Mouse (Mus musculus) heart, embryonic 15.5 days (tissue): Measurements from ENCODE around the gene Gm42791. TPM values are rescaled to one million over a fixed set of nuclear protein-coding genes. Genes with fewer than 3 reads are reported as not detected.

ENCODE experiments used
- ATAC-seq: fragments of 200-750 bp; cut with Nextera tagmentation; replicated peaks from 2 replicates; pipeline ENCODE4 v1.8.0; 2017; ENCODE audit warnings: low read depth, moderate TSS enrichment; ENCODE audit not compliant: insufficient number of reproducible peaks, insufficient read depth, low FRiP score
- H3K27ac ChIP-seq: fragments of 300-500 bp; sonication (generic); 2 replicates; pipeline ENCODE4 v1.5.1; 2015; ENCODE audit warnings: mild to moderate bottlenecking, inconsistent platforms
- H3K27me3 ChIP-seq: fragments of 300-500 bp; sonication (generic); 2 replicates; pipeline ENCODE4 v1.6.1; 2015; ENCODE audit warnings: inconsistent platforms
- H3K36me3 ChIP-seq: fragments of 300-500 bp; sonication (generic); 2 replicates; pipeline ENCODE4 v1.6.1; 2015; ENCODE audit warnings: mild to moderate bottlenecking, inconsistent platforms
- H3K4me1 ChIP-seq: fragments of 300-500 bp; sonication (generic); replicated peaks from 2 replicates; pipeline ENCODE4 v1.6.1; 2015; ENCODE audit warnings: inconsistent platforms
- H3K4me2 ChIP-seq: fragments of 300-500 bp; sonication (generic); 2 replicates; pipeline ENCODE4 v1.6.1; 2015; ENCODE audit warnings: inconsistent platforms, mild to moderate bottlenecking, moderate library complexity
- H3K4me3 ChIP-seq: fragments of 300-500 bp; sonication (generic); 2 replicates; pipeline ENCODE4 v1.5.1; 2015; ENCODE audit warnings: mild to moderate bottlenecking, inconsistent platforms
- H3K9ac ChIP-seq: fragments of 300-500 bp; sonication (generic); 2 replicates; pipeline ENCODE4 v1.6.1; 2015; ENCODE audit warnings: mild to moderate bottlenecking, inconsistent platforms
- H3K9me3 ChIP-seq: fragments of 300-500 bp; sonication (generic); replicated peaks from 2 replicates; pipeline ENCODE4 v1.6.1; 2016; ENCODE audit warnings: inconsistent platforms
- WGBS: fragments of 180-500 bp; shearing (Covaris S2); methylation state at CpG from one replicate; pipeline ENCODE4 v1.1.7; 2015; ENCODE audit warnings: mixed read lengths; 5-methylcytosine and 5-hydroxymethylcytosine counted together
- polyA plus RNA-seq: library from polyadenylated mRNA; unstranded; fragments of >200 nt; fragmentation: Nextera tagmentation; extraction: Ambion mirVana; gene quantifications from 2 replicates; pipeline ENCODE4 v1.2.1, GENCODE M21; 2015

Gm42791 gene
- polyA plus RNA-seq, 1 experiment from 2014 or later, result 2.6 TPM

DNA sequence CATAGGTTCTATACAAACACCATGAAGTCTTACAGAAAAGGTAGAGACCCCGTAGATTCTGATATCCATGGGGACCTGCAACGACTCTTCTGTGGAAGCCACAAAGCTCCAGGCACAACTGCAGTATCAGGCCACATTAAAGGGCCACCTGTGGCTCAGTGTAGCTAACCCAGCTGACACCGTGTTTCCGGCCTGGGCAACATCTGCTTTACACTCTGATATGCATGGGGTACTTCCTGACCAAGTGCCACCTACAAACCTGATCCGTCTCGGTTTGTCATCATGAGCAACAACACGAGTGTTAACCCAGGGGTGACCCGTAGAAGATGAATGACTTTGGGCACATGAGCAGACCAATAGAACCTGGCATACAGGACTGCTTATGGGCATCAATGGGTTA, 18.1 kb downstream of the Gm42791 start:
- WGBS, result 79% methylated on average over 8 of the region's 8 CpGs
- Histone ChIP-seq H3K4me1 (peaks cover 22% of the 10 kb centered on the region), H3K36me3 (no peaks in the 10 kb centered on the region), H3K27ac (peak overlapping the region; percentile 27; the same call in 1 of the 2 replicates), H3K9me3 (no peaks in the 10 kb centered on the region), H3K4me3 (no peak overlapping the region), H3K4me2 (no peak overlapping the region), H3K9ac (no peak overlapping the region), H3K27me3 (no peaks in the 10 kb centered on the region)
- no peak; the same call in 1 of the 2 replicates for ATAC-seq

DNA sequence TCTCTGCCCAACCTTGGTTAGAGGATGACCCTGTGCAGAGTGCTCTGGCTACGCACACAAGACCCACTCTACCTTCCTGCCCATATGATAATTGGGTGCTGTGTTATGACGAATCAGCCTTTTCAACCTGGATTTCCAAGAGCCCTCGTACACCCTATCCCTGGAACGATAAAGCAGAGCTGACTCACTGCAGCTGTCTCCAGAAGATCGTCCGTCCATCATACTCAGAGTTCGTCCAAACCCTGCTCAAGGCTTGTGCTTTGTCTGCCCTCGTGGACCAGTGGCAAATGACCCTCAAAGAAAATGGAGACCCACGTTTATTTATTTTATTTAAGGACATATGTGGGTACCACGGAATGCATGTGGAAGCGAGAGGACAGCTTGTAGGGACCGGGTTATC, 19.9 kb downstream of the Gm42791 start:
- Histone ChIP-seq H3K4me2 (no peak overlapping the region), H3K9ac (no peak overlapping the region), H3K4me3 (no peak overlapping the region), H3K36me3 (no peaks in the 10 kb centered on the region), H3K9me3 (no peaks in the 10 kb centered on the region), H3K4me1 (peaks cover 22% of the 10 kb centered on the region), H3K27ac (no peak overlapping the region), H3K27me3 (no peaks in the 10 kb centered on the region)
- WGBS, result 87% methylated on average over 12 of the region's 12 CpGs
- no peak for ATAC-seq

DNA sequence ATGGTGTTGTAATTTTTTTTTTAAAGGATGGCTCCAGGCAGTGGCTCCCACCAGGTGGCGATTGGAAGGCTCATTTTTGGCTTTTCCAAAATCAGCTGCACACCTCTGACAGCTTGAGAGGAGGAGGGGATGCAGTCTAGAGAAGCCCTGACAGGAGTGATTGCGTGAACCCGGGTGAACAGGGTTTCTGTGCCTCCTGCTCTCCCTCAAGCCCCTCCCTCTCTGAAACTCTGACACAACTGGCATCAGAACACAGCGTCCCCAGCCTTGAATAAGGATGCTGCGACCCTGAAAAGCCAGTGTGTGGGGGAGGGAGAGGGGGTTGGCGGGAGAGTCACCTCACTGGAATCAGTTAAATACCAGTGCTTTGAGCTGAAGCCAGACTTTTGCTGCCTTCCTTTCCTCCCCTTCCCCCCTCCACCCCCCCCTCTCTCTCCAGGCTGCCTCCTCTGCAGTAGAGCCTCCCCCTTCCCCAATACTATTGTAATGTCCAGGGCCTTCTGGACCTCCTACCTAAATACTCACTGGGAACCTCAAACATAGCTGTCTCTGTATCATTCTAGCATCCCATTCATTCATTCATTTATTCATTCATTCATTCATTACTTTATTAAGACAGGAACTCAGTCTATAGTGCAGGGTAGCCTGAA, 21.8 kb downstream of the Gm42791 start:
- ATAC-seq, result no peak
- H3K9ac ChIP-seq, result no peak overlapping the region
- H3K27ac ChIP-seq, result no peak overlapping the region
- H3K36me3 ChIP-seq, result no peaks in the 10 kb centered on the region
- H3K4me1 ChIP-seq, result peaks cover 22% of the 10 kb centered on the region
- no peaks in the 10 kb centered on the region for H3K27me3 ChIP-seq
- H3K9me3 ChIP-seq, result no peaks in the 10 kb centered on the region
- 4% methylated on average over 6 of the region's 6 CpGs for WGBS
- no peak overlapping the region for H3K4me2 ChIP-seq
- H3K4me3 ChIP-seq, result no peak overlapping the region

DNA sequence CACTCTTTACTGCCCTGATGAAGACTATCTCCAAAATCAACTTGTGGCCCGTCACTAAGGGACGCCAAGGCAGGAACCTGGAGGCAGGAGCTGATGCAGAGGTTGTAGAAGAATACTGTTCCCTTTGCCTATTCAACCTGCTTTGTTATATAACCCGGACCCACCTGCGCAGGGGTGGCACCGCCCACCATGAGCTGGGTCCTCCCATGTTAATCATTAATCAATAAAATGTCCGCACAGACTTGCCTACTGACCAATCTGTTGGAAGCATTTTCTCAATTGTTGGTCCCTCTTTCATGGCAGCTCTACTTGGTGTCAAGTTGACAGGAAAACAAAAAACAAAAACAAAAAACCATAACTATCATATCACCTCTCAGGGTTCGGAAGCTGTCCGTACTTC, 22.8 kb downstream of the Gm42791 start:
- Histone ChIP-seq H3K4me2 (no peak overlapping the region), H3K9ac (no peak overlapping the region), H3K4me3 (no peak overlapping the region), H3K27me3 (no peaks in the 10 kb centered on the region), H3K9me3 (no peaks in the 10 kb centered on the region), H3K36me3 (no peaks in the 10 kb centered on the region), H3K4me1 (peaks cover 16% of the 10 kb centered on the region), H3K27ac (no peak overlapping the region)
- WGBS, result 89% methylated on average over 8 of the region's 8 CpGs
- ATAC-seq, result no peak

DNA sequence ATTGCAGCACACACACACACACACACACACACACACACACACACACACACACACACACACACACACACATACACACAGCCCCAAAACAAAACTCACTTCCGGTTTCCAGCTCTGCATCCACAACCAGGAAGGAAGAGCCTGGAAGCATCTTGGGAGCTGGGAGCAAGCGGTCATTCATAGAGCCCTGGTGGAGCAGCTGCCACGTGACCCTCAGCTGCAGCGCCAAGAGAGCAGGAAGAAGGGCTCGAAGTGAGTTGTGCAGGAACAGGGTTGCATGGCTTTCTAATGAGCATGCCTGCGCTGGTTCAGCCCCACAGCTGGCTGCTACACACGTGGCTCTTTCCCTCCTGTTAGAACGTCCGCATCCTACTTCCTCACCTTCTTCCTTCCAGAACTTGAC, 25.3 kb downstream of the Gm42791 start:
- Histone ChIP-seq H3K4me1 (peaks cover 42% of the 10 kb centered on the region), H3K4me3 (no peak overlapping the region), H3K36me3 (no peaks in the 10 kb centered on the region), H3K27ac (peak overlapping the region; percentile 18; the same call in 1 of the 2 replicates), H3K9me3 (no peaks in the 10 kb centered on the region), H3K9ac (no peak overlapping the region), H3K4me2 (no peak overlapping the region), H3K27me3 (no peaks in the 10 kb centered on the region)
- WGBS, result 48% methylated on average over 9 of the region's 9 CpGs
- ATAC-seq, result no peak; the same call in 1 of the 2 replicates

DNA sequence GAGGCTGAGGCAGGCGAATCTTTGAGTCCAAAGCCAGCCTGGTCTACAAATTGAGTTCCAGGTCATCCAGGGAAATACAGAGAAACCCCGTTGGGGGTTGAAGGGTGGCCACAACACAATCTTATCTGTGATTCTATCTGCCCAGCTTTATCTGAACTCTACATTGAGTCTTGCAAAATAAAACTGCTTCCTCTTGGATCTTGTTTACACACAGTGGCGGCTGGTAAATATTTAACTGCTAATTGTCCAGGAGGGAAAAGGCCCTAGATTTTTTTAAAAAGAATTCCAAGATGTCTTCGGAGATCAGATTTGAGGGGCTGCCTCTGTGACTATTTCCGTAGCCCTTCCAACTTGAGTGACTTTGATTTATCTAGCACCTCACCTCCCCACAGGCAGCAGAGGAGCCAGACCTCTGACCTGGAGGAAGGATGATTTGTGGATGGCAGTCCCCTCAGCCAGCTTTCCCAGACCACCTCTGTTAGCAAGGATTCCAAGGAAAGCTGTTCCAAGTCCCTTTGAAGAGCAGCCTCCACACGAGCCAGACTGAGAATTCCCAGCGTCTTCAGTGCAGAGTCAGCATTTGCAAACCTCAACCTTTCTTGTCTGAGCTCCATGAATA, 25.9 kb downstream of the Gm42791 start:
- WGBS, result 59% methylated on average over 7 of the region's 7 CpGs
- Histone ChIP-seq H3K27ac (no peak overlapping the region), H3K4me2 (no peak overlapping the region), H3K36me3 (no peaks in the 10 kb centered on the region), H3K4me3 (no peak overlapping the region), H3K9ac (no peak overlapping the region), H3K4me1 (peaks cover 47% of the 10 kb centered on the region), H3K9me3 (no peaks in the 10 kb centered on the region), H3K27me3 (no peaks in the 10 kb centered on the region)
- no peak for ATAC-seq

DNA sequence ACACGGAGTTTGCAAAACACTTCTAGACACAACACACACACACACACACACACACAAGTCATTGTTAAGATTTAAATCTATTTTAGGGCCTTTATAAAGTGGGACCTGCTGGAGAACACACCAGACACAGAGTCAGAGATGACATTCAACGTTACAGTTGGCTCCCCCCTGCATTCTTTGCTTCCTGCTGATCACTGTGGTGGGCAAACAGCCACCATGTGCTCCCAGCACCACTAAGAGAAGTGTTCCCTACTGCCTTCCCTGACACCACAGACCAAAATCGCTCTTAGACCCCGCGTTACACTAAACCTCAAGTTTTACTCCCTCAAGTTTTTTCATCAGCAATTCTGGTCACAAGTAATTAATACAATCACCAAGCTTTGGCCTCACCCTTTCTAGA, 26.8 kb downstream of the Gm42791 start:
- Histone ChIP-seq H3K4me3 (no peak overlapping the region), H3K36me3 (no peaks in the 10 kb centered on the region), H3K27ac (no peak overlapping the region), H3K27me3 (no peaks in the 10 kb centered on the region), H3K4me1 (peaks cover 45% of the 10 kb centered on the region), H3K9ac (no peak overlapping the region), H3K9me3 (no peaks in the 10 kb centered on the region), H3K4me2 (no peak overlapping the region)
- WGBS, result 63% methylated on average over 5 of the region's 5 CpGs
- no peak for ATAC-seq

DNA sequence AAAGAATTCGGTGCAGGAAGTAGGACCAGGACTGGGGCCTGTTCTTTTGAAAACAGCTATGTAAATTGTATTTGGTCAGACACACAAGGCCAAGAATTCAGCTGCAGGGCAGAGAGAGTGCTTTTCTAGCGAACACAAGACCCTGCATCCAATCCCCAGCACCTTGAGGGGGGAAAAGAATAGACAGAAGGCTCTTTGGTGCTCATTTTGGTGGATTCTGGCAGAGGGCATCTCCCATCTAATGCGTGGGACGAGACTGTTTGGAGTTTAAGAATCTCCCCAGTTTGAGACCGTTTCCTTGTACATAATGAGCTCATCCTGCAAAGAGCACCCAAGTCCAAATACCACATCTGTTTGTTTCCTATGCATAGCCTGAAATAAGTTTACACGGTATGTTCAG, 28.6 kb downstream of the Gm42791 start:
- WGBS, result 52% methylated on average over 6 of the region's 6 CpGs
- H3K27ac ChIP-seq, result peak overlapping the region; percentile 75
- peak overlapping the region; percentile 39; the same call in 1 of the 2 replicates for H3K4me2 ChIP-seq
- 0 out of 2 replicates have a peak overlapping the region, but pooled peaks have one; percentile 7 for H3K9ac ChIP-seq
- no peak overlapping the region for H3K4me3 ChIP-seq
- H3K27me3 ChIP-seq, result no peaks in the 10 kb centered on the region
- no peaks in the 10 kb centered on the region for H3K9me3 ChIP-seq
- no peak for ATAC-seq
- no peaks in the 10 kb centered on the region for H3K36me3 ChIP-seq
- H3K4me1 ChIP-seq, result peaks cover 41% of the 10 kb centered on the region

DNA sequence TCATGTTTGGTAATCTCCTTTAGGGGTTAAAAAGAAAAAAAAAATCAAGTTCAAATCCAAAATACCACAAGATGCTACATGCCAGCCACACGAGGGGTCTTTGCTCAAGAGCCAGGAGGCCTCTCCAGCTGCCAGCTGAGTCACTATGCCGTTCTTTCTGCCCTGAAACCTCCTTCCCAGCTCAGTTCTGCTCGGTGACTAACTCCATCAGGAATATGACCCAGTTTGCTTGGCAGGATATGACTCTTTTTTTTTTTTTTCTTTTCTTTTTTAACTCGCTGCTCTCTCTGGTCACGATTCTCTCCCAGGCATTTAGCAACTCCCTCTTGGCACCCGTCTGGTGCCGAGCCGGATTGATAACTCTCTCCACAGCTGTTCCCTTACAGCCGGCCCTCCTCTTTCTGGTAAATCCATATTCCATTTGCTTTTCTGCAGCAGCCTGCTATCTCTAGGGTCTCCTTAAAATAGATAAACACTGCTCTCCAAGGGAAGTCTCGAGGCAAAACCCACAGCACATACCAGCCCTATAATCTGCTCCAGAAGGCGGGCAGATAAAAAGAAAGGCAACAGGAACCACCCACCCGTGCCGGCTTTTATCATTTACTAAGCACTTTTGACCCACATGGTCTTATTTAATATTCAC, 29.1 kb downstream of the Gm42791 start:
- 8% methylated on average over 13 of the region's 13 CpGs for WGBS
- H3K9ac ChIP-seq, result 0 out of 2 replicates have a peak overlapping the region, but pooled peaks have one; percentile 7
- no peaks in the 10 kb centered on the region for H3K27me3 ChIP-seq
- H3K9me3 ChIP-seq, result no peaks in the 10 kb centered on the region
- H3K4me3 ChIP-seq, result no peak overlapping the region
- H3K36me3 ChIP-seq, result no peaks in the 10 kb centered on the region
- H3K4me1 ChIP-seq, result peaks cover 41% of the 10 kb centered on the region
- ATAC-seq, result peak; percentile 62
- peak overlapping the region; percentile 75 for H3K27ac ChIP-seq
- H3K4me2 ChIP-seq, result peak overlapping the region; percentile 39

DNA sequence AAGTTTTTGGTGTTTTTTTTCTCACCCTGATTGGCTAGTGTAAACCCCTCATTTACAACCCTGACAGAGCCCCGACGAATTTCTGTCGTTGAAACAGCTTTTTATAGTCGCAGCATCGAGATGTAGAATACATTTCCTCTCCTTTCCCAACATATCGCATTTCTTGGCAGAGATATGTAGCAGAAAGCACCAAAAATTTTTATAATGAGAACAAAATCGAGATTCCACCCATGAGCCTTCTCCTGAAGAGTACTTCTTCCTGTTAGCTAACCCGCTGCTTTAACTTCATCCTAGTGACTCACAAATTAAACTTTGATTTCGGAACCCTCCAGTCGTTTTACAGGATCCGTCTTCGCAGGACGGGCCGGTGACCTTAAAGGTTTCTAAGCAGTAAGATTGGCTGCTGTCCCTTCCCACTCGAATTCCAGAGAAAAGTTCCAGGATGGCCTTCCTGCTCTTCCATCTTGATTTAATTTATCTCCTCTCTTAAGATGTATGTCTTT, 29.8 kb downstream of the Gm42791 start:
- H3K9ac ChIP-seq, result no peak overlapping the region
- no peaks in the 10 kb centered on the region for H3K36me3 ChIP-seq
- H3K27ac ChIP-seq, result peak overlapping the region; percentile 75
- peak overlapping the region; percentile 39 for H3K4me2 ChIP-seq
- no peaks in the 10 kb centered on the region for H3K9me3 ChIP-seq
- no peak for ATAC-seq
- WGBS, result 42% methylated on average over 15 of the region's 15 CpGs
- H3K27me3 ChIP-seq, result no peaks in the 10 kb centered on the region
- H3K4me3 ChIP-seq, result no peak overlapping the region
- peaks cover 45% of the 10 kb centered on the region for H3K4me1 ChIP-seq

DNA sequence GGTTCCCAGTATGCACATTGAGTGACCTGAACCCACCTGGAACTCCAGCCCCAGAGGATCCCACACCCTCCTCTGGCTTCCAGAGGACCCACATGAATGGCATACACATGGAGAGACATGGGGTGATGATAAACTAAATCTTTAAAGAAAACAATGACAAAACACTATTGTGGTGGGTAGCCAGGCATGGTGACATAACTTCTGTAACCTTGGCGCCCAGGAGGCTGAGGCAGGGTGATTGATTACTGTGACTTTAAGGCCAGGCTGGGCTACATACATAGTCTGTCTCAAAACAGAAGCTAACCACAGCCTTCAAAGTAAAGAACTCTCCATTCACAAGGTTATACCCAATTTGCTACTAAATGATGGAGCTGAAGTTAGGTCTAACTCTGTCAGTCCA, 30.7 kb downstream of the Gm42791 start:
- peaks cover 49% of the 10 kb centered on the region for H3K4me1 ChIP-seq

More for the DNA sequence above, 30.7 kb downstream of the Gm42791 start:
- Histone ChIP-seq H3K27me3 (no peaks in the 10 kb centered on the region), H3K27ac (peak overlapping the region; percentile 75), H3K4me2 (no peak overlapping the region), H3K36me3 (no peaks in the 10 kb centered on the region), H3K9me3 (no peaks in the 10 kb centered on the region), H3K9ac (no peak overlapping the region), H3K4me3 (no peak overlapping the region)
- WGBS, result 80% methylated on average over 1 of the region's 1 CpGs
- no peak for ATAC-seq
